Mouse (Mus musculus) CD4-positive, CD25-positive, alpha-beta regulatory T cell, adult 4 months (primary cell): ENCODE results near the gene Tnfrsf21. TPM values are rescaled to one million over a fixed set of nuclear protein-coding genes. Genes with fewer than 3 reads are reported as not detected.

Experiments used
- ATAC-seq: one replicate; pipeline ENCODE4 v1.8.0; 2017
- polyA plus RNA-seq, 2 experiments: library from polyadenylated mRNA; unstranded; fragments of 100-300 nt; shearing (Covaris generic); gene quantifications; one replicate each; pipeline ENCODE4 v1.2.1; 2017

The Tnfrsf21 gene
- polyA plus RNA-seq = under 1 TPM in 1 of 2 experiments, not detected in 1; 0.32 TPM

GRCm38 (mm10) chr17:43016371-43017331 lies at the start of gene Tnfrsf21:
TSS of gene Tnfrsf21 (plus strand) at chr17:43016555.
- ATAC-seq = peak; percentile 47

GRCm38 (mm10) chr17:42968174-42968573 lies 48.2 kb upstream of the Tnfrsf21 start:
- ATAC-seq = no peak

- no peak for ATAC-seq
Observed at GRCm38 (mm10) chr17:42975312-42975996, 40.9 kb upstream of the Tnfrsf21 start.

- ATAC-seq = no peak
Observed at GRCm38 (mm10) chr17:42977766-42978165, 38.6 kb upstream of the Tnfrsf21 start.

- no peak for ATAC-seq
Observed at GRCm38 (mm10) chr17:42978345-42978744, 38.0 kb upstream of the Tnfrsf21 start.

GRCm38 (mm10) chr17:42981806-42982205 lies 34.5 kb upstream of the Tnfrsf21 start:
- ATAC-seq = no peak

GRCm38 (mm10) chr17:42982568-42982967 lies 33.8 kb upstream of the Tnfrsf21 start:
- no peak for ATAC-seq

- no peak for ATAC-seq
Observed at GRCm38 (mm10) chr17:42985837-42986589, 30.3 kb upstream of the Tnfrsf21 start.

- no peak for ATAC-seq
Observed at GRCm38 (mm10) chr17:42987692-42988091, 28.7 kb upstream of the Tnfrsf21 start.

- ATAC-seq = no peak
Observed at GRCm38 (mm10) chr17:42989981-42990380, 26.4 kb upstream of the Tnfrsf21 start.

- no peak for ATAC-seq
Observed at GRCm38 (mm10) chr17:42991112-42991511, 25.2 kb upstream of the Tnfrsf21 start.

GRCm38 (mm10) chr17:42999446-42999977 lies 16.8 kb upstream of the Tnfrsf21 start:
- no peak for ATAC-seq

- no peak for ATAC-seq
Observed at GRCm38 (mm10) chr17:43000598-43000997, 15.8 kb upstream of the Tnfrsf21 start.

- ATAC-seq = no peak
Observed at GRCm38 (mm10) chr17:43012718-43013117, 3.6 kb upstream of the Tnfrsf21 start.

- ATAC-seq = no peak
Observed at GRCm38 (mm10) chr17:43017341-43018052, 1.1 kb downstream of the Tnfrsf21 start.

GRCm38 (mm10) chr17:43018071-43018470 lies 1.7 kb downstream of the Tnfrsf21 start:
- no peak for ATAC-seq

- no peak for ATAC-seq
Observed at GRCm38 (mm10) chr17:43019660-43020059, 3.3 kb downstream of the Tnfrsf21 start.

GRCm38 (mm10) chr17:43021017-43021416 lies 4.7 kb downstream of the Tnfrsf21 start:
- no peak for ATAC-seq

- no peak for ATAC-seq
Observed at GRCm38 (mm10) chr17:43022056-43022455, 5.7 kb downstream of the Tnfrsf21 start.

- no peak for ATAC-seq
Observed at GRCm38 (mm10) chr17:43023637-43024217, 7.4 kb downstream of the Tnfrsf21 start.

- ATAC-seq = no peak
Observed at GRCm38 (mm10) chr17:43024531-43024930, 8.2 kb downstream of the Tnfrsf21 start.
